Mouse (Mus musculus): Measurements from ENCODE around the gene Tbx21. TPM values are rescaled to one million over a fixed set of nuclear protein-coding genes. Genes with fewer than 3 reads are reported as not detected.

Gene Tbx21
- total RNA-seq, 2 experiments from 2014 or later, result 0.13 TPM; not detected in 1

GRCm38 (mm10) chr11:97138554-97139226, 23.6 kb upstream of the Tbx21 start:
- intact Hi-C loops (cut with DNase I), result no loop called here
- peak in 1 of 2 experiments; percentile 45 for DNase-seq (ENCODE audit: low spot score in 2 of 2)

- DNase-seq (ENCODE audit: low spot score in 2 of 2), result no peak
- intact Hi-C loops (cut with DNase I), result no loop called here
Measured at GRCm38 (mm10) chr11:97133270-97133669, 18.1 kb upstream of the Tbx21 start.

GRCm38 (mm10) chr11:97132185-97132584, 17.1 kb upstream of the Tbx21 start:
- no peak for DNase-seq (ENCODE audit: low spot score in 2 of 2)
- intact Hi-C loops (cut with DNase I), result no loop called here

- no peak for DNase-seq (ENCODE audit: low spot score in 2 of 2)
- intact Hi-C loops (cut with DNase I), result no loop called here
Measured at GRCm38 (mm10) chr11:97131683-97132082, 16.6 kb upstream of the Tbx21 start.

GRCm38 (mm10) chr11:97130318-97130717, 15.2 kb upstream of the Tbx21 start:
- no peak for DNase-seq (ENCODE audit: low spot score in 2 of 2)
- intact Hi-C loops (cut with DNase I), result no loop called here

GRCm38 (mm10) chr11:97128956-97129355, 13.8 kb upstream of the Tbx21 start:
- intact Hi-C loops (cut with DNase I), result no loop called here
- no peak for DNase-seq (ENCODE audit: low spot score in 2 of 2)

GRCm38 (mm10) chr11:97127470-97128223, 12.5 kb upstream of the Tbx21 start:
- no peak for DNase-seq (ENCODE audit: low spot score in 2 of 2)
- intact Hi-C loops (cut with DNase I), result no loop called here

- DNase-seq (ENCODE audit: low spot score in 2 of 2), result no peak
- intact Hi-C loops (cut with DNase I), result no loop called here
Measured at GRCm38 (mm10) chr11:97126645-97127468, 11.7 kb upstream of the Tbx21 start.

- no peak for DNase-seq (ENCODE audit: low spot score in 2 of 2)
- intact Hi-C loops (cut with DNase I), result no loop called here
Measured at GRCm38 (mm10) chr11:97124266-97125036, 9.3 kb upstream of the Tbx21 start.

- intact Hi-C loops (cut with DNase I), result no loop called here
- no peak for DNase-seq (ENCODE audit: low spot score in 2 of 2)
Measured at GRCm38 (mm10) chr11:97123282-97123890, 8.3 kb upstream of the Tbx21 start.

GRCm38 (mm10) chr11:97120641-97121040, 5.5 kb upstream of the Tbx21 start:
- DNase-seq (ENCODE audit: low spot score in 2 of 2), result no peak
- intact Hi-C loops (cut with DNase I), result no loop called here

- DNase-seq (ENCODE audit: low spot score in 2 of 2), result no peak
Measured at GRCm38 (mm10) chr11:97120221-97120620, 5.1 kb upstream of the Tbx21 start.

GRCm38 (mm10) chr11:97115797-97116196, 666 bp upstream of the Tbx21 start:
- intact Hi-C loops (cut with DNase I), result no loop called here
- DNase-seq (ENCODE audit: low spot score in 2 of 2), result no peak

More at GRCm38 (mm10) chr11:97120221-97120620, 5.1 kb upstream of the Tbx21 start:
- intact Hi-C loops (cut with DNase I), result no loop called here

GRCm38 (mm10) chr11:97112519-97113125, 2.5 kb downstream of the Tbx21 start:
- intact Hi-C loops (cut with DNase I), result no loop called here
- DNase-seq (ENCODE audit: low spot score in 2 of 2), result no peak

- intact Hi-C loops (cut with DNase I), result no loop called here
- DNase-seq (ENCODE audit: low spot score in 2 of 2), result no peak
Measured at GRCm38 (mm10) chr11:97108976-97109375, 6.2 kb downstream of the Tbx21 start.

GRCm38 (mm10) chr11:97104091-97104483, 11.0 kb downstream of the Tbx21 start:
- DNase-seq (ENCODE audit: low spot score in 2 of 2), result no peak
- intact Hi-C loops (cut with DNase I), result no loop called here

GRCm38 (mm10) chr11:97103163-97104090, 11.7 kb downstream of the Tbx21 start:
- intact Hi-C loops (cut with DNase I), result no loop called here
- DNase-seq (ENCODE audit: low spot score in 2 of 2), result no peak

- DNase-seq (ENCODE audit: low spot score in 2 of 2), result peak; percentile 30 to 44
- intact Hi-C loops (cut with DNase I), result no loop called here
Measured at GRCm38 (mm10) chr11:97101722-97102121, 13.4 kb downstream of the Tbx21 start.
